Mouse (Mus musculus) R1 (cell line): ENCODE data around the gene Upk1b.

ENCODE experiments used
- DNase-seq: peaks from one replicate; pipeline ENCODE4 v3.0.0-alpha.2; 2018; ENCODE audit warnings: low read depth, low spot score

Upk1b gene

GRCm38 (mm10) chr16:38800091-38800490 lies at the start of gene Upk1b:
Upk1b (minus strand) TSS chr16:38800328.
- no peak for DNase-seq

- no peak for DNase-seq
These were observed 28.5 kb upstream of the Upk1b start, which contains the start of gene 4930435E12Rik for GRCm38 (mm10) chr16:38828649-38829048. 4930435E12Rik (minus strand) TSS chr16:38828749.

GRCm38 (mm10) chr16:38812521-38812920 lies 12.4 kb upstream of the Upk1b start:
- DNase-seq, result peak; percentile 86

GRCm38 (mm10) chr16:38810196-38810595 lies 10.1 kb upstream of the Upk1b start:
- peak; percentile 33 for DNase-seq

- peak; percentile 57 for DNase-seq
These were observed 7.7 kb upstream of the Upk1b start for GRCm38 (mm10) chr16:38807796-38808195.

- DNase-seq, result no peak
These were observed 1.1 kb downstream of the Upk1b start for GRCm38 (mm10) chr16:38798957-38799450.

- DNase-seq, result peak; percentile 9
These were observed 7.0 kb downstream of the Upk1b start for GRCm38 (mm10) chr16:38793120-38793519.

GRCm38 (mm10) chr16:38789966-38790365 lies 10.2 kb downstream of the Upk1b start:
- no peak for DNase-seq

GRCm38 (mm10) chr16:38789016-38789415 lies 11.1 kb downstream of the Upk1b start:
- no peak for DNase-seq

- DNase-seq, result no peak
These were observed 14.8 kb downstream of the Upk1b start for GRCm38 (mm10) chr16:38785301-38785700.

- no peak for DNase-seq
These were observed 17.5 kb downstream of the Upk1b start for GRCm38 (mm10) chr16:38782524-38783067.

GRCm38 (mm10) chr16:38781946-38782345 lies 18.2 kb downstream of the Upk1b start:
- DNase-seq, result no peak

GRCm38 (mm10) chr16:38780960-38781572 lies 19.1 kb downstream of the Upk1b start:
- no peak for DNase-seq

- DNase-seq, result peak; percentile 28
These were observed 23.8 kb downstream of the Upk1b start for GRCm38 (mm10) chr16:38776342-38776741.

GRCm38 (mm10) chr16:38774964-38775746 lies 25.0 kb downstream of the Upk1b start:
- DNase-seq, result no peak

- DNase-seq, result no peak
These were observed 27.1 kb downstream of the Upk1b start for GRCm38 (mm10) chr16:38772906-38773496.

- no peak for DNase-seq
These were observed 29.0 kb downstream of the Upk1b start for GRCm38 (mm10) chr16:38771145-38771544.

- DNase-seq, result no peak
These were observed 30.6 kb downstream of the Upk1b start for GRCm38 (mm10) chr16:38769529-38769928.

- no peak for DNase-seq
These were observed 31.7 kb downstream of the Upk1b start for GRCm38 (mm10) chr16:38768386-38768785.

GRCm38 (mm10) chr16:38767761-38768160 lies 32.4 kb downstream of the Upk1b start:
- no peak for DNase-seq

- DNase-seq, result no peak
These were observed 33.5 kb downstream of the Upk1b start for GRCm38 (mm10) chr16:38766671-38767070.

- no peak for DNase-seq
These were observed 36.6 kb downstream of the Upk1b start for GRCm38 (mm10) chr16:38763508-38763907.
